Mouse (Mus musculus) intestine, postnatal 0 days (tissue): ENCODE results near the gene Lmntd1. TPM values are rescaled to one million over a fixed set of nuclear protein-coding genes. Genes with fewer than 3 reads are reported as not detected.

Experiments
- ATAC-seq: fragments of 200-750 bp; cut with Nextera tagmentation; 2 replicates; pipeline ENCODE4 v1.8.0; 2017; ENCODE audit warnings: mild to moderate bottlenecking, moderate TSS enrichment, moderate library complexity
- H3K27ac ChIP-seq: fragments of 300-500 bp; sonication (generic); 2 replicates; pipeline ENCODE4 v1.5.1; 2014; ENCODE audit warnings: mild to moderate bottlenecking, low read depth, low read length, moderate library complexity
- H3K27me3 ChIP-seq: fragments of 300-500 bp; sonication (generic); replicated peaks from 2 replicates; pipeline ENCODE4 v1.6.1; 2014; ENCODE audit warnings: low read length, mixed read lengths; ENCODE audit not compliant: control insufficient read depth, insufficient read depth
- H3K36me3 ChIP-seq: fragments of 300-500 bp; sonication (generic); 2 replicates; pipeline ENCODE4 v1.6.1; 2014; ENCODE audit warnings: mild to moderate bottlenecking, moderate library complexity; ENCODE audit not compliant: control insufficient read depth, insufficient read depth
- H3K4me1 ChIP-seq: fragments of 300-500 bp; sonication (generic); replicated peaks from 2 replicates; pipeline ENCODE4 v1.6.1; 2014; ENCODE audit warnings: antibody characterized with exemption, low read length, mixed read lengths; ENCODE audit not compliant: control insufficient read depth, insufficient read depth
- H3K4me2 ChIP-seq: fragments of 300-500 bp; sonication (generic); replicated peaks from 2 replicates; pipeline ENCODE4 v1.6.1; 2014; ENCODE audit warnings: low read depth, mild to moderate bottlenecking, moderate library complexity
- H3K4me3 ChIP-seq: fragments of 300-500 bp; sonication (generic); 2 replicates; pipeline ENCODE4 v1.5.1; 2014; ENCODE audit warnings: low read depth, low read length
- H3K9ac ChIP-seq: fragments of 300-500 bp; sonication (generic); 2 replicates; pipeline ENCODE4 v1.6.1; 2014; ENCODE audit warnings: mild to moderate bottlenecking, low read depth, low read length
- H3K9me3 ChIP-seq: fragments of 300-500 bp; sonication (generic); 2 replicates; pipeline ENCODE4 v1.6.1; 2016; ENCODE audit warnings: mixed run types; ENCODE audit not compliant: control insufficient read depth
- CTCF ChIP-seq: sonication (generic); IDR thresholded peaks from 2 replicates; pipeline ENCODE4 v1.5.1; 2016; ENCODE audit warnings: low read depth, mild to moderate bottlenecking, control low read depth, antibody characterized with exemption, moderate library complexity
- WGBS: fragments of 180-500 bp; shearing (Covaris S2); extraction: QIAGEN DNeasy Blood & Tissue Kit; methylation state at CpG from one replicate; pipeline ENCODE4 v1.1.7; 2014; 5-methylcytosine and 5-hydroxymethylcytosine counted together
- polyA plus RNA-seq: library from polyadenylated mRNA; unstranded; fragments of >200 nt; fragmentation: Nextera tagmentation; extraction: Ambion mirVana; gene quantifications from 2 replicates; pipeline ENCODE4 v1.2.1, GENCODE M21; 2015

Lmntd1 gene
- polyA plus RNA-seq, 1 experiment from 2014 or later, result 0.61 TPM

DNA sequence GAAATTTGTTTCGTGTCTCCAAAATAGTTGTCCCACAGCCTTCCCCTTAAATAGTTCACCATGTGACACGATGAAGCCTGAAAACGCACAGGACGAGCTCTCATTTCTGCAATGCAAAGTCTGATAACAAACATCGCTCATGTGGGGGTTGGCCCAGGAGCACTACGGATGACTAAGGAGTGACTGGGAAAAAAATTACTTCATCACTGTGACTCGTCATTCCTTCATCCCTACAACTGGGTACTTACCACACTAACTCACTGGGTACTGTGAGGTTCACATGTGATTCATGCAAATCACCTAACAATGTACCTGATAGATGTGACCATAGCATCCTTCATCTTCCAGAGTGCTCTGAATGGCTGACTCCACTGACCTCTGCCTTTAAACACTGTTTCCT, 118.4 kb downstream of the Lmntd1 start:
- no peak overlapping the region for H3K4me3 ChIP-seq
- no peak for ATAC-seq
- no peaks in the 10 kb centered on the region for H3K36me3 ChIP-seq
- no peaks in the 10 kb centered on the region for H3K9me3 ChIP-seq
- no peaks in the 10 kb centered on the region for H3K27me3 ChIP-seq
- 85% methylated on average over 7 of the region's 7 CpGs for WGBS
- TF ChIP-seq CTCF, result no peak
- H3K4me1 ChIP-seq, result no peaks in the 10 kb centered on the region
- H3K27ac ChIP-seq, result no peak overlapping the region
- no peak overlapping the region for H3K4me2 ChIP-seq
- H3K9ac ChIP-seq, result no peak overlapping the region

DNA sequence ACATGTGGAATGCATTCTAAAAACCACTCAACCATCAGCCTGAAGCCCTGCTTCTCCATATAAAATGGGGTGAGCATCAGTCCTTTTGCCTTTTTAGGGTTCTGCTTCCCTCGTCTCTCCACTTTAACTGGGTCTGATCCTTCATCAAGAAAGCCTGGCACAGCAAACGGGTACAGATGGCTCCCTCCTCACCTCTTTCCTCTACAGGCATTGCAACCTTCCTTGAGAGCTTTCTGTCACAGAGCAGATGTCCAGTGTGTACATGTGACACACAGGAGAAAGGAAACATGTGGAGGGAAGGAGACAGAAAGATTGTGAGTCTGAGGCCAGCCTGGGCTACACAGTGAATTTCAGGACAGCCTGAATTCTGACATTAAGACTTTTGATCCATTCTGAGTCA, 125.9 kb downstream of the Lmntd1 start:
- no peaks in the 10 kb centered on the region for H3K36me3 ChIP-seq
- no peak for ATAC-seq
- H3K27ac ChIP-seq, result no peak overlapping the region
- no peaks in the 10 kb centered on the region for H3K4me1 ChIP-seq
- 75% methylated on average over 2 of the region's 2 CpGs for WGBS
- H3K4me3 ChIP-seq, result no peak overlapping the region
- no peaks in the 10 kb centered on the region for H3K27me3 ChIP-seq
- no peak overlapping the region for H3K9ac ChIP-seq
- TF ChIP-seq CTCF, result no peak
- no peak overlapping the region for H3K4me2 ChIP-seq
- H3K9me3 ChIP-seq, result no peaks in the 10 kb centered on the region

DNA sequence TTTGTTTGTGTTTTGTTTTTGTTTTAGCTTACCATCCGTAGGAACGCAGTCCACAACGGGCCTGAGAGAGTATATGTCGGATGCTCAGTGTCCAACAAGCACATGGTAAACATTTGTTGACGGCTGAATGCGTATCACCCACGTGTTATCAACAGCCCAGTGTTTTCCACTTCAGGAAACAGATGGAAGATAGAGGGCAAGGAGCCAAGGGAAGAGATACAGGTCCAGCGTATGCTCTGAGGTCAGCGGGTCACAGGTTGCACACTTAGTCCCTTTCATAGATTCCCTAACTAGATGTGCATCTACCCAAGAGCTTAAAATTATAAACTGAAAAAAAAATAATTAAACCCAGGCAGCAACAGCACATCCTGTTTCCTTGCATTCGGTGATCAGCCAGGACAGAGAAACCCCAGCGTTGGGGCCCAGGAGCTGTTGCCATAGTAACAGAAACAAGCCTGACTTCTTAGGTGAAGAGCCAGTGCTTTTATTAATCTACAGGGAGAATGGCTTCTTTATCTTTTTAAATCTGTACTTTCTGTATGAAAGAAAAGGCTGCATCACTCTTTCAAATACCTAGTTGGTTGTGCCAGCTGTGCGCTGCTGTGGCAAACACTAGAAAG, 128.0 kb downstream of the Lmntd1 start:
- Histone ChIP-seq H3K36me3 (no peaks in the 10 kb centered on the region), H3K4me1 (no peaks in the 10 kb centered on the region), H3K4me3 (no peak overlapping the region), H3K27ac (no peak overlapping the region), H3K4me2 (no peak overlapping the region), H3K27me3 (no peaks in the 10 kb centered on the region), H3K9me3 (no peaks in the 10 kb centered on the region), H3K9ac (no peak overlapping the region)
- ATAC-seq, result no peak
- WGBS, result 47% methylated on average over 12 of the region's 12 CpGs
- TF ChIP-seq CTCF, result no peak

DNA sequence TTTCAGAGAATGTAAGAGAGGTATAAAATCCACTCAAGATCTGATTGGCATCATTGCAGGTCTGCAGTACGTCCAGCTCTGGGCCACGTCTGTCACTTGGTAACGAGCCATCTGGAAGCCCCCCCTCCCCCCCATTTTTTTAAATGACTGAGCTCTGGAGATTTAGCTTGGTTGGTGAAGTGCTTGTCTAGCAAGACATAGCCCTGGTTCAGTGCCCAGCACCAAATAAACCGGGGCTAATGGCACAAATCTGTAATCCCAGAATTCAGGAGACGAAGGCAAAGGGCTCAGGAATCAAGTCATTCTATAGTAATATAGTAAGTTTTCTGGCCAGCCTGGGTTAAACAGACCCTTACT, 130.8 kb downstream of the Lmntd1 start:
- WGBS, result 65% methylated on average over 5 of the region's 5 CpGs
- no peak overlapping the region for H3K4me2 ChIP-seq
- no peak overlapping the region for H3K27ac ChIP-seq
- no peaks in the 10 kb centered on the region for H3K9me3 ChIP-seq
- H3K4me1 ChIP-seq, result no peaks in the 10 kb centered on the region
- ATAC-seq, result no peak
- TF ChIP-seq CTCF, result no peak
- H3K27me3 ChIP-seq, result no peaks in the 10 kb centered on the region
- H3K9ac ChIP-seq, result no peak overlapping the region
- no peaks in the 10 kb centered on the region for H3K36me3 ChIP-seq
- no peak overlapping the region for H3K4me3 ChIP-seq

DNA sequence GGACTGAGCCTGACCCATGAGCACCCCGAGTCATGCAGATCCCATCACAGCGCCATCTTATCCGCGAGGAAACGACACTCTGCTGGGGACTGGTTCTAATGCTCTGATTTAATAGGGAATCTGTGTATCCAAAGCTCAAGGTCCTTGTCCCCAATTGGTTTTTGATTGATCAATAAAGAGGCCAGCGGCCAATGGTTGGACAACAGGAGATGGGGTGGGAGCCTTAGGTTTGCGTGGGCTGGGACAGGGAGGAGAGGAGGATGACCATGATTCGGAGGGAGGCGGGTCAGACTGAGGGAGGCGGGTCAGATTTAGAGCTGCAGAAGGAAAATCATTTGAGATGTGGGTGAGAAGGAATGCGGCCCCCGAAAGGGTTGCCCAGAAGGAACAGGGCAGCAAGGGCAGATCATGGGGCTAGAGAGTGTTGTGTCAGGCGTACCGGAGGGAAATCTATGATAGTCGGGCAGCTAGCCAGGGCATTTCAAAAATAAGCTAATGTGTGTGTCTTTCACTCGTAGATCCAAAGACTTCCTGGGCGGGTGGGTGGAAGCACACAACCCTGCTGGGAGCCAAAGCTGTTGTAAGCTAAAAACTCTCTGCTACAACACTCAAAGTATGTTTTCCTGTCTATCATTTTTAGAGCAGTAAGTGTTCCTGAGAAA, 131.3 kb downstream of the Lmntd1 start:
- WGBS, result 80% methylated on average over 17 of the region's 17 CpGs
- Histone ChIP-seq H3K4me2 (no peak overlapping the region), H3K27ac (no peak overlapping the region; the same call in 1 of the 2 replicates)

DNA sequence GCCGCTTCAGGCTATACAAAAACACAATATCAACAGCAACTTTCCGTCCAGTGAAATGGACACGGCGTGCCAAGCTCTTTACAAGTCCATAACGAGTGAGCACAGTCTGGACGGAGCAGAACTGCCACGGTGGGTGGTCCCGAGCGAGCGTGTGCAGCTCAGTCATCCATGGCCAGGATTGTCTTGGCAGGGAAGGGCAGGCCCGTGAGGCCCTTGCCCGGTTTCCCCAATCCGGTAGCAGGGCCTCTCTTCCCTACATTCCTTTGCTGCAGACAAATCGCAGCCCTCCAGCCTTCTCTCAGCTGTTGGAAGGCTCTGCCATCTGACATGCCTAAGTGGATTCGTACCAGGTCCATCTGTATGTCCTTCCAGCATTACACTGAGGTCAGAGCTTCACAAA, 132.2 kb downstream of the Lmntd1 start:
- H3K9me3 ChIP-seq, result no peaks in the 10 kb centered on the region
- no peak overlapping the region for H3K9ac ChIP-seq
- H3K4me2 ChIP-seq, result no peak overlapping the region
- H3K4me3 ChIP-seq, result no peak overlapping the region
- H3K27me3 ChIP-seq, result no peaks in the 10 kb centered on the region
- H3K36me3 ChIP-seq, result no peaks in the 10 kb centered on the region
- ATAC-seq, result peak; percentile 49; the same call in 1 of the 2 replicates
- H3K4me1 ChIP-seq, result no peaks in the 10 kb centered on the region
- no peak for TF ChIP-seq CTCF
- 58% methylated on average over 15 of the region's 15 CpGs for WGBS
- H3K27ac ChIP-seq, result no peak overlapping the region

More for the DNA sequence above, 131.3 kb downstream of the Lmntd1 start:
- no peaks in the 10 kb centered on the region for H3K27me3 ChIP-seq
- no peaks in the 10 kb centered on the region for H3K4me1 ChIP-seq
- no peaks in the 10 kb centered on the region for H3K9me3 ChIP-seq
- H3K9ac ChIP-seq, result no peak overlapping the region
- ATAC-seq, result no peak
- H3K36me3 ChIP-seq, result no peaks in the 10 kb centered on the region
- H3K4me3 ChIP-seq, result no peak overlapping the region
- TF ChIP-seq CTCF, result no peak
